Mouse (Mus musculus): ENCODE measurements around the gene Lat2. TPM values are rescaled to one million over a fixed set of nuclear protein-coding genes. Genes with fewer than 3 reads are reported as not detected.

Gene Lat2
- polyA plus RNA-seq, 1 experiment, result 2.1 TPM

- no peak overlapping the region for H3K27ac ChIP-seq (ENCODE audit: insufficient read depth, low read length)
- H3K4me3 ChIP-seq (replicated peaks; ENCODE audit: insufficient read depth, low read depth, low read length), result no peak overlapping the region
- TF ChIP-seq POLR2A (IDR thresholded peaks at IDR 0.05; ENCODE audit: borderline replicate concordance, insufficient read depth, low read length) (no peak), CTCF (IDR thresholded peaks at IDR 0.05; ENCODE audit: borderline replicate concordance, insufficient read depth, low read depth, low read length) (no peak)
- H3K4me1 ChIP-seq (ENCODE audit: control insufficient read depth, insufficient read depth, low read length), result peaks cover 13% of the 10 kb centered on the region
- no peaks in the 10 kb centered on the region for H3K27me3 ChIP-seq (ENCODE audit: control insufficient read depth, insufficient read depth, low read length)
- peak in 1 of 2 experiments; percentile 55 for DNase-seq
- WGBS, result 4% methylated on average over 2 of the region's 2 CpGs
Observed at GRCm38 (mm10) chr5:134622069-134622468, 7.2 kb upstream of the Lat2 start.

GRCm38 (mm10) chr5:134621099-134621640, 6.3 kb upstream of the Lat2 start:
- WGBS, result 79% methylated on average over 16 of the region's 16 CpGs
- peak overlapping the region; percentile 7 for H3K27ac ChIP-seq (ENCODE audit: insufficient read depth, low read length)
- TF ChIP-seq POLR2A (IDR thresholded peaks at IDR 0.05; ENCODE audit: borderline replicate concordance, insufficient read depth, low read length) (no peak), CTCF (IDR thresholded peaks at IDR 0.05; ENCODE audit: borderline replicate concordance, insufficient read depth, low read depth, low read length) (no peak)

GRCm38 (mm10) chr5:134620457-134620856, 5.6 kb upstream of the Lat2 start:
- TF ChIP-seq POLR2A (IDR thresholded peaks at IDR 0.05; ENCODE audit: borderline replicate concordance, insufficient read depth, low read length) (no peak), CTCF (IDR thresholded peaks at IDR 0.05; ENCODE audit: borderline replicate concordance, insufficient read depth, low read depth, low read length) (no peak)
- H3K27ac ChIP-seq (ENCODE audit: insufficient read depth, low read length), result peak overlapping the region; percentile 7; the same call in 1 of the 2 replicates
- 82% methylated on average over 9 of the region's 9 CpGs for WGBS
- no peaks in the 10 kb centered on the region for H3K27me3 ChIP-seq (ENCODE audit: control insufficient read depth, insufficient read depth, low read length)
- H3K4me3 ChIP-seq (replicated peaks; ENCODE audit: insufficient read depth, low read depth, low read length), result no peak overlapping the region
- H3K4me1 ChIP-seq (ENCODE audit: control insufficient read depth, insufficient read depth, low read length), result peaks cover 13% of the 10 kb centered on the region
- DNase-seq, result no peak

More at GRCm38 (mm10) chr5:134621099-134621640, 6.3 kb upstream of the Lat2 start:
- H3K27me3 ChIP-seq (ENCODE audit: control insufficient read depth, insufficient read depth, low read length), result no peaks in the 10 kb centered on the region
- no peak overlapping the region for H3K4me3 ChIP-seq (replicated peaks; ENCODE audit: insufficient read depth, low read depth, low read length)
- peaks cover 13% of the 10 kb centered on the region for H3K4me1 ChIP-seq (ENCODE audit: control insufficient read depth, insufficient read depth, low read length)
- DNase-seq, result no peak

GRCm38 (mm10) chr5:134617071-134617470, 2.2 kb upstream of the Lat2 start:
- DNase-seq, result peak; percentile 41 to 55
- Histone ChIP-seq H3K4me1 (ENCODE audit: control insufficient read depth, insufficient read depth, low read length) (peaks cover 3% of the 10 kb centered on the region; the same call in 1 of the 2 replicates), H3K27ac (ENCODE audit: insufficient read depth, low read length) (no peak overlapping the region), H3K27me3 (ENCODE audit: control insufficient read depth, insufficient read depth, low read length) (no peaks in the 10 kb centered on the region), H3K4me3 (replicated peaks; ENCODE audit: insufficient read depth, low read depth, low read length) (no peak overlapping the region)
- 66% methylated on average over 3 of the region's 3 CpGs for WGBS
- TF ChIP-seq CTCF (IDR thresholded peaks at IDR 0.05; ENCODE audit: borderline replicate concordance, insufficient read depth, low read depth, low read length) (peak; percentile 86), POLR2A (IDR thresholded peaks at IDR 0.05; ENCODE audit: borderline replicate concordance, insufficient read depth, low read length) (no peak)

GRCm38 (mm10) chr5:134615780-134616179, 955 bp upstream of the Lat2 start:
- no peak for TF ChIP-seq CTCF (IDR thresholded peaks at IDR 0.05; ENCODE audit: borderline replicate concordance, insufficient read depth, low read depth, low read length)
- no peak for TF ChIP-seq POLR2A (IDR thresholded peaks at IDR 0.05; ENCODE audit: borderline replicate concordance, insufficient read depth, low read length)
- no peak for DNase-seq
- 57% methylated on average over 4 of the region's 4 CpGs for WGBS
- no peaks in the 10 kb centered on the region for H3K27me3 ChIP-seq (ENCODE audit: control insufficient read depth, insufficient read depth, low read length)
- no peaks in the 10 kb centered on the region for H3K4me1 ChIP-seq (ENCODE audit: control insufficient read depth, insufficient read depth, low read length)
- no peak overlapping the region for H3K4me3 ChIP-seq (replicated peaks; ENCODE audit: insufficient read depth, low read depth, low read length)
- no peak overlapping the region for H3K27ac ChIP-seq (ENCODE audit: insufficient read depth, low read length)

- DNase-seq, result no peak
Observed at GRCm38 (mm10) chr5:134615380-134615779, 555 bp upstream of the Lat2 start.

GRCm38 (mm10) chr5:134614296-134614695, 529 bp downstream of the Lat2 start:
- no peak overlapping the region for H3K4me3 ChIP-seq (replicated peaks; ENCODE audit: insufficient read depth, low read depth, low read length)
- no peaks in the 10 kb centered on the region for H3K4me1 ChIP-seq (ENCODE audit: control insufficient read depth, insufficient read depth, low read length)
- TF ChIP-seq POLR2A (IDR thresholded peaks at IDR 0.05; ENCODE audit: borderline replicate concordance, insufficient read depth, low read length) (no peak), CTCF (IDR thresholded peaks at IDR 0.05; ENCODE audit: borderline replicate concordance, insufficient read depth, low read depth, low read length) (no peak)
- H3K27me3 ChIP-seq (ENCODE audit: control insufficient read depth, insufficient read depth, low read length), result no peaks in the 10 kb centered on the region
- DNase-seq, result no peak
- WGBS, result 76% methylated on average over 8 of the region's 8 CpGs
- no peak overlapping the region for H3K27ac ChIP-seq (ENCODE audit: insufficient read depth, low read length)

More at GRCm38 (mm10) chr5:134615380-134615779, 555 bp upstream of the Lat2 start:
- TF ChIP-seq POLR2A (IDR thresholded peaks at IDR 0.05; ENCODE audit: borderline replicate concordance, insufficient read depth, low read length), result no peak
- no peak for TF ChIP-seq CTCF (IDR thresholded peaks at IDR 0.05; ENCODE audit: borderline replicate concordance, insufficient read depth, low read depth, low read length)
- no peaks in the 10 kb centered on the region for H3K27me3 ChIP-seq (ENCODE audit: control insufficient read depth, insufficient read depth, low read length)
- H3K27ac ChIP-seq (ENCODE audit: insufficient read depth, low read length), result no peak overlapping the region
- 75% methylated on average over 8 of the region's 8 CpGs for WGBS
- H3K4me1 ChIP-seq (ENCODE audit: control insufficient read depth, insufficient read depth, low read length), result no peaks in the 10 kb centered on the region
- H3K4me3 ChIP-seq (replicated peaks; ENCODE audit: insufficient read depth, low read depth, low read length), result no peak overlapping the region

GRCm38 (mm10) chr5:134613727-134614126, 1.1 kb downstream of the Lat2 start:
- H3K4me3 ChIP-seq (replicated peaks; ENCODE audit: insufficient read depth, low read depth, low read length), result no peak overlapping the region
- 89% methylated on average over 9 of the region's 9 CpGs for WGBS
- no peak for DNase-seq
- no peaks in the 10 kb centered on the region for H3K27me3 ChIP-seq (ENCODE audit: control insufficient read depth, insufficient read depth, low read length)
- no peak overlapping the region for H3K27ac ChIP-seq (ENCODE audit: insufficient read depth, low read length)
- TF ChIP-seq POLR2A (IDR thresholded peaks at IDR 0.05; ENCODE audit: borderline replicate concordance, insufficient read depth, low read length), result no peak
- no peak for TF ChIP-seq CTCF (IDR thresholded peaks at IDR 0.05; ENCODE audit: borderline replicate concordance, insufficient read depth, low read depth, low read length)
- H3K4me1 ChIP-seq (ENCODE audit: control insufficient read depth, insufficient read depth, low read length), result no peaks in the 10 kb centered on the region

All from cerebellum, adult 2 months (tissue).